In the genomic region with DNA sequence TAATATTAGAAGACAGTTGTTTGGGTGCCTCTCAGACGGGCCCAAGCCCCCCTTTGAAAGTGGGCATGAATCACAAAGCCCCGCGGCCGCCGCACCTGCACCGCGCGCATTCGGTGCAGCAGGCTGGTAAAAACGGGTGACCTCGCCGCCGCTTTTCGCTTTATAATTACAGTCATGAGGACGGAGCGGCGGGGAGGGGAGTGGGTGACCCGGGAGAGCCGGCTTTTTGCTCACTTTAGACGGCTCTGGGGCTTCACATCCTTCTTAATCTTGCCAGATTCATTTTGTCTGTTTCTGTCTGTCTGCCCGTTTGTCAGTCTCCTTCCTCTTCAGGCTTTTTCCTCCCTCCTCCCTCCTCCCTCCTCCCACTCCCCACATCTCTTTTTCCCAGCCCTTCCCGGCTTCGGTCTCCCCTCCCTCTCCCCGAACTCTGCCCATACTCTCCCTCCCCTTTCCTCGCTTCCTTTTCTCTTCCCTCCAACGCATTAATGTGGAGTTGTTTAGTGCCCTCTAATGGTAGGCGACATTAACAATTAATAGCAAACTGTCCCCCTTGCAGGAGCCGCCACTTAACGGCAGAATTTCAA, we compare ENCODE assay signal across 8 mouse cellular contexts. TPM values are rescaled to one million over a fixed set of nuclear protein-coding genes. Genes with fewer than 3 reads are reported as not detected.
DNase-seq lines count a peak whose midpoint lies in the region; ATAC-seq and TF ChIP-seq lines count a peak whose summit lies in the region.

No protein-coding gene starts in this region.

- peak; percentile 17 for ATAC-seq in Patski
- peak; percentile 33; the same call in 1 of the 2 replicates for ATAC-seq in heart, embryonic 15.5 days (replicated peaks; ENCODE audit: insufficient number of reproducible peaks, insufficient read depth, low FRiP score, low read depth)
- no peak; the same call in 1 of the 2 replicates for ATAC-seq in stomach, postnatal 0 days (ENCODE audit: low FRiP score, low TSS enrichment)

- H3K4me1 ChIP-seq in heart, embryonic 15.5 days (replicated peaks) = peaks cover 32% of the 10 kb centered on the region
- H3K4me1 ChIP-seq in stomach, postnatal 0 days (replicated peaks; ENCODE audit: control insufficient read depth, insufficient read depth) = no peaks in the 10 kb centered on the region; the same call in 1 of the 2 replicates

- TF ChIP-seq CTCF in C2C12 (IDR thresholded peaks at IDR 0.05; ENCODE audit: control insufficient read depth, insufficient read depth, insufficient read length) (peak; percentile 11), Patski (IDR thresholded peaks at IDR 0.05) (no peak)
- peak; percentile 80 for TF ChIP-seq CTCF in stomach, postnatal 0 days (IDR thresholded peaks at IDR 0.05; ENCODE audit: low read depth)

- TF ChIP-seq EP300 in stomach, postnatal 0 days (optimal IDR thresholded peaks at IDR 0.05) = no peak

- H3K27me3 ChIP-seq in C2C12 (ENCODE audit: control insufficient read depth, insufficient read depth, insufficient read length) = no peaks in the 10 kb centered on the region
- no peaks in the 10 kb centered on the region for H3K27me3 ChIP-seq in Patski
- H3K27me3 ChIP-seq in heart, embryonic 15.5 days = peaks cover 33% of the 10 kb centered on the region
- peaks cover 5% of the 10 kb centered on the region; the same call in 1 of the 2 replicates for H3K27me3 ChIP-seq in stomach, postnatal 0 days (ENCODE audit: control insufficient read depth, insufficient read depth, low read length)

- H3K79me3 ChIP-seq in C2C12 (ENCODE audit: low read depth) = no peaks in the 10 kb centered on the region

- POLR2A ChIA-PET in Patski (lab: Charles Lee) = interaction anchor here (1.8 to 5.5 kb wide), 2 partner anchors 220 to 222 kb away, joined by 5 to 49 read pairs; no protein-coding TSS in a partner anchor

- in situ Hi-C loops in Patski (cut with MboI; ENCODE audit: low pct_unique_long_range_greater_than_20kb) = no loop called here

- CTCF ChIA-PET in Patski (lab: Charles Lee) = interaction anchor here (0.7 to 1.5 kb wide), 4 partner anchors 9 to 224 kb away, joined by 3 to 8 read pairs (median 4); no protein-coding TSS in a partner anchor

- no peak overlapping the region for H3K9ac ChIP-seq in heart, embryonic 15.5 days
- peak overlapping the region; percentile 41; the same call in 1 of the 2 replicates for H3K9ac ChIP-seq in stomach, postnatal 0 days (ENCODE audit: low read length)

- DNase-seq in Patski (ENCODE audit: low read depth, low spot score) = no peak
- DNase-seq in embryo, embryonic 11.5 days (ENCODE audit: low read depth, low spot score) = peak; percentile 57
- DNase-seq in kidney, postnatal 36 days = peak; percentile 25 to 59
- peak; percentile 82 for DNase-seq in mesoderm, embryonic 11.5 days (ENCODE audit: low read depth, low spot score)
- DNase-seq in stomach, postnatal 0 days (ENCODE audit: low spot score) = peak; percentile 27
- no peak for DNase-seq in layer of hippocampus, adult 8-10 months (ENCODE audit: low spot score in 2 of 2)

- peak overlapping the region; percentile 8 for H3K4me3 ChIP-seq in C2C12 (ENCODE audit: insufficient read depth, poor library complexity, severe bottlenecking)
- H3K4me3 ChIP-seq in heart, embryonic 15.5 days = peak overlapping the region; percentile 67
- peak overlapping the region; percentile 59 for H3K4me3 ChIP-seq in stomach, postnatal 0 days (ENCODE audit: low read depth, low read length)

- no peaks in the 10 kb centered on the region for H3K9me3 ChIP-seq in heart, embryonic 15.5 days (replicated peaks)
- no peaks in the 10 kb centered on the region for H3K9me3 ChIP-seq in stomach, postnatal 0 days (ENCODE audit: control insufficient read depth, low read length)

- WGBS in heart, embryonic 15.5 days = under 1% methylated on average over 29 of the region's 29 CpGs
- under 1% methylated on average over 29 of the region's 29 CpGs for WGBS in stomach, postnatal 0 days

- no peaks in the 10 kb centered on the region for H3K79me2 ChIP-seq in C2C12 (ENCODE audit: control insufficient read depth, insufficient read depth)

- no peak overlapping the region for H3ac ChIP-seq in C2C12 (ENCODE audit: control insufficient read depth, insufficient read length, low read depth)

- H3K36me3 ChIP-seq in C2C12 (ENCODE audit: control insufficient read depth, insufficient read depth) = no peaks in the 10 kb centered on the region
- no peaks in the 10 kb centered on the region for H3K36me3 ChIP-seq in heart, embryonic 15.5 days
- H3K36me3 ChIP-seq in stomach, postnatal 0 days (ENCODE audit: control insufficient read depth, insufficient read depth, low read length) = no peaks in the 10 kb centered on the region

- H3K27ac ChIP-seq in heart, embryonic 15.5 days = no peak overlapping the region
- H3K27ac ChIP-seq in stomach, postnatal 0 days (replicated peaks) = no peak overlapping the region

- H3K4me2 ChIP-seq in heart, embryonic 15.5 days = peak overlapping the region; percentile 100
- H3K4me2 ChIP-seq in stomach, postnatal 0 days (replicated peaks; ENCODE audit: low read depth) = peak overlapping the region; percentile 97

TF ChIP-seq in C2C12, 6 proteins besides CTCF, POLR2A, EP300 and RAD21:
- TF ChIP-seq FOSL1 (IDR thresholded peaks at IDR 0.05; ENCODE audit: insufficient read depth, low read length, poor library complexity, severe bottlenecking) (no peak), CEBPB (IDR thresholded peaks at IDR 0.05; ENCODE audit: low read depth) (no peak), MAX (IDR thresholded peaks at IDR 0.05) (no peak), MYOG (IDR thresholded peaks at IDR 0.05; ENCODE audit: control insufficient read depth, extremely low read depth, insufficient read length) (no peak), USF1 (IDR thresholded peaks at IDR 0.05; ENCODE audit: low read depth) (no peak), MYOD1 (IDR thresholded peaks at IDR 0.05; ENCODE audit: control insufficient read depth, insufficient read length, low read depth) (no peak)
TF ChIP-seq in C2C12: peak in this region for 0.

RNA-seq across cellular contexts. Expression of a gene that starts 1.6 kb away (rescaled TPM):
- 10.9 TPM for polyA plus RNA-seq in C2C12 (2012; fragmentation: generic; extraction: Trizol)
- polyA plus RNA-seq in Patski (2021) = 2,016 TPM
- polyA plus RNA-seq in heart, embryonic 15.5 days (2015; fragmentation: Nextera tagmentation; extraction: Ambion mirVana) = 3.9 and 6.0 TPM in 2 replicates
- 24.5 and 27.8 TPM in 2 replicates for polyA plus RNA-seq in stomach, postnatal 0 days (2015; fragmentation: Nextera tagmentation; extraction: Ambion mirVana)
- 1 to 10 TPM; 2.1 to 4.5 (median 3.6) TPM for total RNA-seq in layer of hippocampus, adult 8-10 months (2022)

Comparison
In these comparisons a context has a peak if more than half of its experiments do, and no peak if none do; other contexts are left out.
1. H3K4me3 ChIP-seq: peak in every context shown above with its lines; median percentile 67 in heart, embryonic 15.5 days; 59 in stomach, postnatal 0 days; 8 in C2C12.
2. DNase-seq: peak in embryo, embryonic 11.5 days (single experiment), kidney, postnatal 36 days (2 of 2), mesoderm, embryonic 11.5 days (single experiment) and stomach, postnatal 0 days (single experiment); none in Patski (single experiment) and layer of hippocampus, adult 8-10 months (0 of 2).
3. RNA of a gene that starts 1.6 kb away (polyA plus RNA-seq): 2,016 TPM in Patski (single experiment); 24.5 to 27.8 TPM in stomach, postnatal 0 days, 10.9 TPM in C2C12 (single experiment) and 3.9 to 6.0 TPM in heart, embryonic 15.5 days; every median in the first group is over 10 times any median in the second.